Mouse (Mus musculus) hindbrain, embryonic 10.5 days (tissue): ENCODE results near the gene Ggn. TPM values are rescaled to one million over a fixed set of nuclear protein-coding genes. Genes with fewer than 3 reads are reported as not detected.
A peak's percentile ranks its signal among the peaks of the same experiment; 100 is the strongest.
"Not testable (repeated sequence)": the region's sequence is repeated elsewhere in the genome, so short reads cannot be mapped to it uniquely, and the experiment has no call there.

ENCODE experiments used
- DNase-seq: peaks from one replicate; pipeline ENCODE4 v3.0.0-alpha.2; 2017; ENCODE audit warnings: low spot score
- H3K27ac ChIP-seq: fragments of 300-500 bp; sonication (generic); 2 replicates; pipeline ENCODE4 v1.5.1; 2016; ENCODE audit warnings: mild to moderate bottlenecking, moderate library complexity
- H3K27me3 ChIP-seq: fragments of 300-500 bp; sonication (generic); 2 replicates; pipeline ENCODE4 v1.6.1; 2016; ENCODE audit warnings: mild to moderate bottlenecking; ENCODE audit not compliant: poor library complexity, insufficient read depth, severe bottlenecking
- H3K36me3 ChIP-seq: fragments of 300-500 bp; sonication (generic); 2 replicates; pipeline ENCODE4 v1.6.1; 2016; ENCODE audit warnings: mild to moderate bottlenecking, moderate library complexity
- H3K4me1 ChIP-seq: fragments of 300-500 bp; sonication (generic); replicated peaks from 2 replicates; pipeline ENCODE4 v1.6.1; 2016; ENCODE audit warnings: mild to moderate bottlenecking
- H3K4me3 ChIP-seq: fragments of 300-500 bp; sonication (generic); 2 replicates; pipeline ENCODE4 v1.5.1; 2016; ENCODE audit warnings: mild to moderate bottlenecking, moderate library complexity
- H3K9me3 ChIP-seq: fragments of 300-500 bp; sonication (generic); 2 replicates; pipeline ENCODE4 v1.6.1; 2016; ENCODE audit warnings: mild to moderate bottlenecking, moderate library complexity
- WGBS: fragments of 180-500 bp; shearing (Covaris S2); methylation state at CpG from one replicate; pipeline ENCODE4 v1.1.7; 2016; 5-methylcytosine and 5-hydroxymethylcytosine counted together
- polyA plus RNA-seq: library from polyadenylated mRNA; unstranded; fragments of >200 nt; fragmentation: Nextera tagmentation; extraction: Ambion mirVana; gene quantifications from 2 replicates; pipeline ENCODE4 v1.2.1, GENCODE M21; 2016

The Ggn gene
- 1.1 TPM in 2 replicates for polyA plus RNA-seq

- Histone ChIP-seq H3K4me1 (peaks cover 67% of the 10 kb centered on the region), H3K27ac (peak within 1 kb of the TSS; percentile 94), H3K4me3 (peak within 1 kb of the TSS; percentile 76), H3K36me3 (peaks cover 32% of the 10 kb centered on the region), H3K9me3 (no peaks in the 10 kb centered on the region), H3K27me3 (peaks cover 63% of the 10 kb centered on the region)
- peak; percentile 76 for DNase-seq
- under 1% methylated on average over 30 of the region's 30 CpGs for WGBS
Observed at GRCm38 (mm10) chr7:29170066-29170754, at the start of gene Ggn, which contains the start of gene Spred3. Gene Ggn, plus strand, starts transcription at chr7:29170210. Gene Spred3, minus strand, starts transcription at chr7:29170411.

GRCm38 (mm10) chr7:29122821-29123220 lies 47.2 kb upstream of the Ggn start:
- no peak overlapping the region for H3K27ac ChIP-seq
- H3K27me3 ChIP-seq, result peaks cover 24% of the 10 kb centered on the region
- H3K4me3 ChIP-seq, result no peak overlapping the region
- no peak for DNase-seq
- H3K36me3 ChIP-seq, result no peaks in the 10 kb centered on the region
- WGBS, result 95% methylated on average over 9 of the region's 9 CpGs
- peaks cover 31% of the 10 kb centered on the region for H3K4me1 ChIP-seq
- H3K9me3 ChIP-seq, result no peaks in the 10 kb centered on the region

- H3K27me3 ChIP-seq, result peaks cover 17% of the 10 kb centered on the region
- peak overlapping the region; percentile 61; the same call in 1 of the 2 replicates for H3K4me3 ChIP-seq
- no peaks in the 10 kb centered on the region for H3K36me3 ChIP-seq
- 51% methylated on average over 5 of the region's 5 CpGs for WGBS
- no peaks in the 10 kb centered on the region for H3K9me3 ChIP-seq
- peaks cover 22% of the 10 kb centered on the region for H3K4me1 ChIP-seq
- no peak overlapping the region for H3K27ac ChIP-seq
- no peak for DNase-seq
Observed at GRCm38 (mm10) chr7:29123531-29124358, 46.3 kb upstream of the Ggn start.

- peak within 1 kb of the TSS; percentile 78 for H3K27ac ChIP-seq
- under 1% methylated on average over 16 of the region's 16 CpGs for WGBS
Observed at GRCm38 (mm10) chr7:29124970-29125369, 45.0 kb upstream of the Ggn start, which contains the start of gene Ryr1. Gene Ryr1, minus strand, starts transcription at chr7:29125179.

GRCm38 (mm10) chr7:29126173-29126915 lies 43.7 kb upstream of the Ggn start:
- no peak overlapping the region for H3K4me3 ChIP-seq
- WGBS, result 41% methylated on average over 7 of the region's 7 CpGs
- no peak overlapping the region for H3K27ac ChIP-seq
- no peaks in the 10 kb centered on the region for H3K36me3 ChIP-seq
- peak; percentile 71 for DNase-seq
- no peaks in the 10 kb centered on the region for H3K9me3 ChIP-seq
- peaks cover 15% of the 10 kb centered on the region for H3K27me3 ChIP-seq
- peaks cover 21% of the 10 kb centered on the region for H3K4me1 ChIP-seq

More at GRCm38 (mm10) chr7:29124970-29125369, 45.0 kb upstream of the Ggn start, which contains the start of gene Ryr1:
- H3K27me3 ChIP-seq, result peaks cover 15% of the 10 kb centered on the region
- H3K9me3 ChIP-seq, result no peaks in the 10 kb centered on the region
- peak within 1 kb of the TSS; percentile 61 for H3K4me3 ChIP-seq
- peaks cover 21% of the 10 kb centered on the region for H3K4me1 ChIP-seq
- DNase-seq, result peak; percentile 71
- no peaks in the 10 kb centered on the region for H3K36me3 ChIP-seq

GRCm38 (mm10) chr7:29128725-29129124 lies 41.3 kb upstream of the Ggn start:
- Histone ChIP-seq H3K9me3 (no peaks in the 10 kb centered on the region), H3K36me3 (no peaks in the 10 kb centered on the region), H3K4me3 (no peak overlapping the region), H3K27ac (no peak overlapping the region), H3K4me1 (peaks cover 17% of the 10 kb centered on the region), H3K27me3 (peaks cover 12% of the 10 kb centered on the region)
- no peak for DNase-seq
- WGBS, result 45% methylated on average over 2 of the region's 2 CpGs

GRCm38 (mm10) chr7:29134230-29134629 lies 35.8 kb upstream of the Ggn start:
- Histone ChIP-seq H3K4me1 (peaks cover 23% of the 10 kb centered on the region), H3K9me3 (no peaks in the 10 kb centered on the region), H3K4me3 (peak overlapping the region; percentile 50), H3K36me3 (no peaks in the 10 kb centered on the region), H3K27ac (no peak overlapping the region), H3K27me3 (peaks cover 27% of the 10 kb centered on the region)
- no peak for DNase-seq
- WGBS, result 5% methylated on average over 4 of the region's 4 CpGs

GRCm38 (mm10) chr7:29134693-29135386 lies 35.2 kb upstream of the Ggn start, which contains the start of gene Rasgrp4:
Gene Rasgrp4, plus strand, starts transcription at chr7:29134851.
- Histone ChIP-seq H3K36me3 (no peaks in the 10 kb centered on the region), H3K27ac (peak within 1 kb of the TSS; percentile 46; the same call in 1 of the 2 replicates), H3K4me1 (peaks cover 23% of the 10 kb centered on the region), H3K9me3 (no peaks in the 10 kb centered on the region), H3K27me3 (peaks cover 27% of the 10 kb centered on the region), H3K4me3 (peak within 1 kb of the TSS; percentile 50)
- peak; percentile 36 for DNase-seq
- under 1% methylated on average over 13 of the region's 20 CpGs for WGBS

GRCm38 (mm10) chr7:29137429-29137828 lies 32.6 kb upstream of the Ggn start:
- Histone ChIP-seq H3K36me3 (no peaks in the 10 kb centered on the region), H3K4me1 (peaks cover 23% of the 10 kb centered on the region), H3K27me3 (peaks cover 27% of the 10 kb centered on the region), H3K27ac (no peak overlapping the region), H3K4me3 (no peak overlapping the region), H3K9me3 (no peaks in the 10 kb centered on the region)
- 41% methylated on average over 16 of the region's 16 CpGs for WGBS
- no peak for DNase-seq

GRCm38 (mm10) chr7:29139237-29139636 lies 30.8 kb upstream of the Ggn start:
- H3K27ac ChIP-seq, H3K9me3 ChIP-seq, DNase-seq, H3K4me3 ChIP-seq, H3K36me3 ChIP-seq: not testable (repeated sequence)
- Histone ChIP-seq H3K27me3 (peaks cover 22% of the 10 kb centered on the region), H3K4me1 (peaks cover 20% of the 10 kb centered on the region)
- WGBS, result 90% methylated on average over 4 of the region's 4 CpGs

- H3K27me3 ChIP-seq, result peaks cover 4% of the 10 kb centered on the region; the same call in 1 of the 2 replicates
- H3K4me1 ChIP-seq, result peaks cover 6% of the 10 kb centered on the region; the same call in 1 of the 2 replicates
- WGBS, result 88% methylated on average over 8 of the region's 8 CpGs
- no peak for DNase-seq
- no peak overlapping the region for H3K27ac ChIP-seq
- no peaks in the 10 kb centered on the region for H3K36me3 ChIP-seq
- H3K9me3 ChIP-seq, result no peaks in the 10 kb centered on the region
- H3K4me3 ChIP-seq, result no peak overlapping the region
Observed at GRCm38 (mm10) chr7:29141416-29141815, 28.6 kb upstream of the Ggn start.

- H3K36me3 ChIP-seq, result no peaks in the 10 kb centered on the region
- no peak overlapping the region for H3K27ac ChIP-seq
- H3K27me3 ChIP-seq, result no peaks in the 10 kb centered on the region
- 91% methylated on average over 4 of the region's 4 CpGs for WGBS
- no peak for DNase-seq
- H3K4me3 ChIP-seq, result no peak overlapping the region
- no peaks in the 10 kb centered on the region for H3K9me3 ChIP-seq
- H3K4me1 ChIP-seq, result peaks cover 9% of the 10 kb centered on the region; the same call in 1 of the 2 replicates
Observed at GRCm38 (mm10) chr7:29144006-29144405, 26.0 kb upstream of the Ggn start.
